Mouse (Mus musculus) frontal cortex, adult 2 months (tissue): ENCODE measurements around the gene Pld1. TPM values are rescaled to one million over a fixed set of nuclear protein-coding genes. Genes with fewer than 3 reads are reported as not detected.

Experiments
- DNase-seq, 2 experiments: peaks; one replicate each; pipeline ENCODE4 v3.0.0; 2022; ENCODE audit warnings: low spot score in 1 of 2; ENCODE audit errors: extremely low spot score in 1 of 2
- polyA plus RNA-seq: library from polyadenylated mRNA; depleted of rRNA; stranded (reverse); fragments of >200 nt; gene quantifications from 2 replicates; pipeline ENCODE4 v1.2.3, GENCODE M21; 2012

The Pld1 gene
- polyA plus RNA-seq, 1 experiment, result 6.9 TPM

- DNase-seq, result no peak
Observed at GRCm38 (mm10) chr3:28038106-28038505, 99.6 kb downstream of the Pld1 start.

DNA sequence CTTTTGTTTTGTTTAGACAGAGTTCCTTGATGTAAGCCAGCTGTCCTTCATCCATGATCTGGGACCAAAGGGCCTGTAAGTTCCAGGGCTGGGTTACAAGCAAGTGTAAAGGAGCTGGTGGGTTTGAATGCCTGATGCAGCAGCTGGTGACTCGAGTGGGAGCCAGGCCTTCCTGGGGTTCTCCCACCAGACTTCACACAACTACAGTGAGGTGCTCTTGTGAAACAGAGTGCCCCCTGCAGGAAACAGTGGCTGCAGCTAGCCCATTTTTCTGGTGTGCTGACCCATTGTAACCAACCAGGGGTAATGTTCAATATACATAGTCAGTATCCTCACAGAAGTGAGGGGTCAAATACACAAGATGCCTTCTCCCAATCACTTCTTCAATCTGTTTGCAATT, 101.3 kb downstream of the Pld1 start:
- DNase-seq, result peak in 1 of 2 experiments; percentile 23

DNA sequence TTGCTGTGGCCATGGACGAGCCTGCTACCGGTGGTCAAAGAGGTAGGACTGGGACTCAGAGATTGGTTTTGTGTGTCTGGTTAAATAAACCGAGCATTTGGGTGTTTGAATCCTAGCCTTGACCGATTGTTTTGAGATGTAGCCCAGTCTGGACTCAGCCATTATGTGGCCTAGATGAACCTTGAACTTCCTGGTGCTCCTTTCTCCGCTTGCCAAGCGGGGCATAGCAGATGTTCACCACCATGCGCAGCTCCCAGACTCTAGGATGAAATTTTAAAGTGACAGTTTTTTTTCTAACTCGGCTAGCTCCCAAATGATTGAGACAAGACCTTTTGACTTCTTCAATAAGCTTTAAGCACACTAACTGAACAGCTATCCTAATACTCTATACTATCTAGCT, 102.7 kb downstream of the Pld1 start:
- DNase-seq, result no peak

DNA sequence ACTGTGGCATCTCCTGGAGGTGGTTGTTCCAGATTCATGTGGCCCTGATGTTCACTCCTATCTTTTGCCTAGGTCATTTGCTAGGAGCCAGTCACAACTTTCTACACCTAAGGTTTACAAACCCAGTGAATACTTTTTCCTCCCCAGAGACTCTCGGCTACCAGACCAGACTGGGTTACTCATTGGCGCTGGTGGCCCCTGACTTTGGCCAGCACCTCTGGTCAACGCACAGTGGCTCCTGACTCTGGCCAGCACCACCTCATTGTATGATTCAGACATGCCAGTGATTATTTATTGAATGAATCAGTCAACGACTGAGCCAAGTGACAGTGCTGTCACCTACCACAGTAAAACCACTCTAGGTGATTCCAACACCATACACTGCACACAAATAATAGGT, 103.9 kb downstream of the Pld1 start:
- no peak for DNase-seq

- no peak for DNase-seq
Observed at GRCm38 (mm10) chr3:28047599-28047998, 109.1 kb downstream of the Pld1 start.

DNA sequence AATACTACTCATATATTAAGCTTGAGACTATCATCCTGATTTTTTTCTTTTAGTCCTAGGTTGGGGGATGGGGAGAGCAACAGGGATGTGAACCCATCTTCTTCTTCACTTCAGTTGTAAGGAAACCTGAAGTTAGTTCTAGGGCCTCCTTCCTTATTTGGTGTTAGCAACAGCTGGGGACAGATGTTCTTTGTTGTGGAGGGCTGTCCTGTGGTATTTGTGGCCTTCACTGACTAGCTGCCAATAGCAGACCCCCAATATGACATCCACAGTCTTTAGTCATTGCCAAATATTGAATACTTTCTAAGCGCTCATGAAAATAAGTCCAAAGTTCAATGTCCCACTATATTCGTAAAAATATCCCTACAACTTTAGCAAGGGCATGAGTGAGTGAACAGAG, 111.0 kb downstream of the Pld1 start:
- no peak for DNase-seq

DNA sequence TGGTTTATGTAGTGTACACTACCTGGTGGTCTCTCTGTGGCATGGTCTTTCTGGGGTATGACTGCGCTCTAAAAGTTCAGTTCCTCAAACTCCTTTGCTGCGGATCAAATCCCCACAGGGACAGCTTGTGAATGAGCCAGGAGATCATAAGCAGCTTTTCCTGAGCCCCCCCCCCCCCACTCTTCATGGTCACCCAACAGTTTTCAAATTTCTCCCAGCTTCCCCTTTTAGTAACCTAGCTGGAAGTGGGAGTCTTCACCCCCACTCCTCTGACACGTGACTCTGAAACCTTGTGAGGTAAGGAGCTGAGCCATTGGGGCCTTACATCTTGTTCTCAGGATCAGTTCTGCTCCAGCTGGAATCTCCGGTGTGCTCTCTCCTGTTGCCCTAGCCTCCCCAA, 114.6 kb downstream of the Pld1 start:
- no peak for DNase-seq

DNA sequence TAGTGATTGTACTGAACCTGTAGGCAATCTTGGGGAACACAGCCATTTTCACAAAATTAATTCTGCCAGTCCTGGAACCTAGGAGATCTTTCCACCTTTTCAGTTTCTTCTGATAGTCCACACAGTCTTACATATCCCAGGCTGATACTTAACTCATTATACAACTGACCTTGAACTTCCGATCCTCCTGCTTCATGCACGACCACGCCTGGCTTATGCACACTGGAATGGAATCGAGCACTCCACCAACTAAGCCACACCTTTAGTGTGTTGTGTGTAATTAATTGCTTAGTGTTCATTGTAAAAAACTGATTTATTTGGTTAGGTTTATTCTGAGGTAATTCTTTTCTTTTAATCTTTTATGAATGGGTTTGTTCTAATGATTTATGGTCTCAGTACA, 122.2 kb downstream of the Pld1 start:
- DNase-seq, result no peak

DNA sequence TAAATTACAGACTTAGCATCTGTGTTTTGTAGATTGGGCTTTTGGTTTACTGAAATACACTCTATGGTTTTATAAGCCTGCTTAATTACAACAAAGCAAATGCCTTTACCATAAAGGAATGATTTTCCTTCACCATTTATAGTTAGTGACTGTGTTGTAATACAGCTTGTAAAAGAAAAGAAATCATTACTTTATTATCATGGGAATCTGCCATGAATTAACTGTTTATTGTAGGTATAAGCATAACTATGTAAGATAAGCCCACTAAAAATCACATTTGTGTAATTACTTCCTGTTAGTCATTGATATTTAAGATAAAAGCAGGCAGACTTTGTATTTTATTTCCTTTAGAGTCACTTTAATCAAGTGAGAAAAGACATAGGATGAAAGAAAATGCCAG, 122.7 kb downstream of the Pld1 start:
- no peak for DNase-seq

GRCm38 (mm10) chr3:28079211-28079610, 140.7 kb downstream of the Pld1 start:
- DNase-seq, result no peak

GRCm38 (mm10) chr3:28080116-28080515, 141.6 kb downstream of the Pld1 start:
- peak in 1 of 2 experiments; percentile 22 for DNase-seq

DNA sequence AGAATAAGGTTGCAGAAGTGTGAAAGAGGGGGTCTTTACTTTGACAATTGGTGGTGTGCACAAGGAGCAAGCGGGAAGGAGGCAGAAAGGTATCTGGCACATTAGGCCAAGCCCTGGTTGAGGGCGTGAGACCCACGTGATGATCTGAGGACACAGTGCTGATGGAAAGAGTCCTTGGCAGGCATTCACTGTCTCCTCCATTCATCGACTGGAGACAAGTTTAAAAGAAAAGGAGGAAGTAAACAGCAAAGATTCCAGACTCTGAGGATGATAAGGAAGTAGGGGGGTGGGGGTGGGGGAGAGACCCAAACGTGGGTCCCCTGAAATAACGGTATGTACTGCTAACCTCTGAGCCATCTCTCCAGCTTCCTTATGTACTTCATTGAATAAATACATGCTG, 142.5 kb downstream of the Pld1 start:
- DNase-seq, result no peak

DNA sequence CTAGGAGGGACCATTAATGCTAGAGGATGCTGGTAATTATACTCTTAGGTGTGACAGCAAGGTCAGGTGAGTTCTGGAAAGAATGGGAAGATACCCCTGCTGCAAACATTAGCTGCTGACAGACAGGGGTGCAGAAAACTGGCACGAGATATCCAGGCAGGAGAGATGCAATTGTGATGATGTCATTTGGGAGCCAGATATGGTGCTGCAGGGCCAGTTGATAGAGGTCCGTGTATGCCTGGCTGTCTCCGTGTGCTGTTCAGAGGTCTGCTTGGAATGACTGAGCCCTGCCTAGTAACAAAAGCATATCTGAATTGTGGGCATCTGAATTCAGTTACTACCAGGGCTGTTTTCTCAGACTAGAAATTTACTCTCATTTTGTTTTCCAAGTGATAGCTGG, 144.7 kb downstream of the Pld1 start:
- DNase-seq, result no peak

- DNase-seq, result no peak
Observed at GRCm38 (mm10) chr3:28084281-28084680, 145.8 kb downstream of the Pld1 start.

- DNase-seq, result no peak
Observed at GRCm38 (mm10) chr3:28091296-28091695, 152.8 kb downstream of the Pld1 start.

GRCm38 (mm10) chr3:28091741-28092140, 153.2 kb downstream of the Pld1 start:
- DNase-seq, result no peak

GRCm38 (mm10) chr3:28093684-28094302, 155.3 kb downstream of the Pld1 start:
- no peak for DNase-seq

- DNase-seq, result no peak
Observed at GRCm38 (mm10) chr3:28095451-28095850, 157.0 kb downstream of the Pld1 start.

- DNase-seq, result no peak
Observed at GRCm38 (mm10) chr3:28099175-28099574, 160.7 kb downstream of the Pld1 start.

DNA sequence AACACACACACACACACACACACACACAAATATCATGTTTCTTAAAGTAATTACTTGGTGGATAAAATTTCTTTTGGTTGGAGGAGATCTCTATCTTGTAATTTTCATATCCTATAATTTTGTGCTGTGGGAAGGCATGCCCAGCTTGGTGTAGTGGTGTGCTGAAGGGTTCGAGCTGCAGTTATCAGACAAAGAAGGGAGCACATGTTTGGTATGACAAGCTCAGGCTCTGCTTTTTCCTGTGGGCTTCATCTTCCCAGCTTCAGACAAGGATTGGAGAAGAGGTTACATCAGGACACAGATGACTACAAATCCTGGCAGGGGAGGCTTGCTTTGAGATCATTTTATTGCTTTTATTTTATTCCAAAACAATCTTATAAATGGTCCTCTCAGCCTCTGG, 166.5 kb downstream of the Pld1 start:
- DNase-seq, result no peak

- DNase-seq, result peak; percentile 21 to 84
Observed at GRCm38 (mm10) chr3:28107446-28108004, 169.0 kb downstream of the Pld1 start.

DNA sequence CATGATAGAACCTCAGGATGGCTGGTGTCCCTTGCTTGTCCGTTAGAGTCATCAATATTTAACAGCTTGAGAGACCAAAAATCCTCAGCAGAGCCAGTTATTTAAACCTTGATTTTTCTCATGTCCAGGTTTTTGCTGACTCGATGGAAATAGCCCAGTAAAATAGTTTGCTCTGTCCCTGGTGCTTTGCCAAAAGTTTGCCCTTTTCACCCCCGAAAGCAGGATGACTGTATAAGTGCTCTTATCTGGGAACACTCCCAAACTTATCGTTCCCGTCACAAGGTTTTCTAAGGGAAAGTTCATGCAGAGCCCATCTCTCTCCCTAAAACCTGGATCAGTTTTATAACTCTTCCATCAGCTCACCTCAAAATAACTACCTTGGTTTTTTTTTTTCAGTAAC, 173.0 kb downstream of the Pld1 start:
- no peak for DNase-seq

DNA sequence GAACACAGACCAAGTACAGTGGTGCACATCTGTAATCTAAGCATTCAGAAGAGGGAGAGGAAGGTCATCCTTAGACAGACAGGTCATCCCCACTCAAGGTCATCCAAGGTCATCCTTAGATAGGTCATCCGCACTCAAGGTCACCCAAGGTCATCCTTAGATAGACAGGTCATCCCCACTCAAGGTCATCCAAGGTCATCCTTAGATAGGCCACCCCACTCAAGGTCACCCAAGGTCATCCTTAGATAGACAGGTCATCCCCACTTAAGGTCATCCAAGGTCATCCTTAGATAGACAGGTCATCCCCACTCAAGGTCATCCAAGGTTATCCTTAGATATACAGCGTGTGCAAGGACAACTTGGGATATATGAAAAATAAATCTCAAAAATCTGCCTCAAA, 175.4 kb downstream of the Pld1 start:
- DNase-seq, result no peak
